Mouse (Mus musculus): Measurements from ENCODE around the gene Rnaseh2b. TPM values are rescaled to one million over a fixed set of nuclear protein-coding genes. Genes with fewer than 3 reads are reported as not detected.
A peak's percentile ranks its signal among the peaks of the same experiment; 100 is the strongest.

Gene Rnaseh2b
- polyA plus RNA-seq, 1 experiment from 2014 or later, result 58.1 TPM

DNA sequence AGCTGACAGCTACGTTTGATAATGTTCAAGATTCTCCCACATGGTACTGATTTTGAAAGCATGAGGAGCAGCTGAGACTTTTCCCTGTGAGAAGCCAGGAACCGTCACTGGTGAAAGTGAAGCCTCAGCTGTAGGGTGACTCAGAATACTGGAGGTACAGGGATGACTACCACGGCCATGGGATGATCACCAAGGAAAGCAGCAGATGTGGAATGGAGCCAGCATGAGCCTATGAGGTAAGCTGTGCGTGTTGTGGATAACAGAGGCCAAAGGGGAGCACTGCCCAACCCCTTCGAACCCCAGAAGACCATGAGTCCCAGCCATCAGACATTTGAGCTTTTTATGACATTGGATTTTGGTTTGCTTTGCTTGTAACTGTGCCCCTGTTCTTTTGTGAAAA, 36.3 kb upstream of the Rnaseh2b start:
- DNase-seq (ENCODE audit: low spot score) (no peak), ATAC-seq (replicated peaks; ENCODE audit: low FRiP score, low TSS enrichment, low read depth) (no peak)
- Histone ChIP-seq H3K4me1 (replicated peaks; ENCODE audit: control insufficient read depth, insufficient read depth, low read length) (no peaks in the 10 kb centered on the region), H3K9ac (ENCODE audit: low read length) (no peak overlapping the region), H3K27me3 (replicated peaks; ENCODE audit: control insufficient read depth, insufficient read depth, low read length) (no peaks in the 10 kb centered on the region), H3K27ac (ENCODE audit: low read depth) (no peak overlapping the region), H3K4me3 (ENCODE audit: low read depth, low read length) (no peak overlapping the region), H3K4me2 (ENCODE audit: low read length) (no peak overlapping the region), H3K9me3 (ENCODE audit: control insufficient read depth, low read length) (no peaks in the 10 kb centered on the region), H3K36me3 (ENCODE audit: control insufficient read depth, insufficient read depth, low read length) (no peaks in the 10 kb centered on the region)
- 86% methylated on average over 5 of the region's 5 CpGs for WGBS

DNA sequence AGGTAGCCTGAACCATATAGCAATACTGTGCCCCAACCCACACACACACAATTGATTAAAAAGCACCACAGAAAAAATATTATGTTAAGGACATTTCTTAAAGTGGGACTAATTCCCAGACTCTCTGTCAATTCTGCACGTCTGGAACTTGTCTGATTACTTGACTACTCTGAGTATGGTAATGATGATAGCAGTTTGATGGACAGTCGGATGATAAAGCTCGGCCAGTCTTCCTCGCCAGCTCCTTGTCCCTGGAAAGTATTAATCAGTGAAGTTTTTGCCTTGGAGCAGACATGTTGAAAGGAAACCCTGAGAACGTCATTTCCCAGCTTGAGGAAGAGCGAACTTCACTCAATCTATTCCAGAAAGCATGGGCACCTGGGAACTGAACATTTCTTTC, 34.3 kb upstream of the Rnaseh2b start:
- WGBS, result 61% methylated on average over 6 of the region's 6 CpGs
- no peak for ATAC-seq (replicated peaks; ENCODE audit: low FRiP score, low TSS enrichment, low read depth)
- H3K4me3 ChIP-seq (ENCODE audit: low read depth, low read length), result no peak overlapping the region
- H3K9me3 ChIP-seq (ENCODE audit: control insufficient read depth, low read length), result no peaks in the 10 kb centered on the region
- H3K27me3 ChIP-seq (replicated peaks; ENCODE audit: control insufficient read depth, insufficient read depth, low read length), result no peaks in the 10 kb centered on the region
- H3K4me2 ChIP-seq (ENCODE audit: low read length), result no peak overlapping the region
- H3K4me1 ChIP-seq (replicated peaks; ENCODE audit: control insufficient read depth, insufficient read depth, low read length), result no peaks in the 10 kb centered on the region
- H3K9ac ChIP-seq (ENCODE audit: low read length), result no peak overlapping the region
- no peak overlapping the region for H3K27ac ChIP-seq (ENCODE audit: low read depth)
- no peaks in the 10 kb centered on the region for H3K36me3 ChIP-seq (ENCODE audit: control insufficient read depth, insufficient read depth, low read length)
- no peak for DNase-seq (ENCODE audit: low spot score)

DNA sequence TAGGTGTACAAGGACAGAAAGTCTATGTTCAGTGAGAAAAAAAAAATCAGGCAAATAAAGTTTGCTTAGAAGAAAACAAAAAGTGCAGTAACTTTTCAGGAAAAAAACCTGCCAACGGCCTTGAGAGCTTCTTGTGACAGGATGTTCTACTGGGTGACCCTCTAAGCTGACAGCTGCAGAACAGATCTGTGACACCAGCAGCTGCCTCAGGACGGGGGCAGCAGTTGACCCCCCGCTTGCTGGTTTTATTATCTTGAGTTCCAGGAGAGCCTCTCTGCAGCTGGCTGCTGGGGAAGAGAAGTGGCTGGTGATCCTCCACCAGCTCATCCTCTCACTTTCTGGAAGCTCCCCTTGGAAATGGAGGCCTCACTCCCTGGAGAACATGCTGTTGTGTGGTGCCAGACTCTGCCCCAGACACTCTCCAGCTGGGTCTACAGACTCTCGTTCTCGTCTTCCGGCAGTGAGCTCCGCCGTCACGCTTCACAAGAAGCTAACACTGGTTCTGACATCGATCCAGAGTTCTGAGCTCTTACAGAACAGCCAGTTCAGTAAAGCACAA, 33.3 kb upstream of the Rnaseh2b start:
- H3K9me3 ChIP-seq (ENCODE audit: control insufficient read depth, low read length), result no peaks in the 10 kb centered on the region
- no peak overlapping the region for H3K9ac ChIP-seq (ENCODE audit: low read length)
- no peak overlapping the region for H3K27ac ChIP-seq (ENCODE audit: low read depth)
- H3K4me3 ChIP-seq (ENCODE audit: low read depth, low read length), result no peak overlapping the region
- no peak for ATAC-seq (replicated peaks; ENCODE audit: low FRiP score, low TSS enrichment, low read depth)
- no peaks in the 10 kb centered on the region for H3K4me1 ChIP-seq (replicated peaks; ENCODE audit: control insufficient read depth, insufficient read depth, low read length)
- no peak overlapping the region for H3K4me2 ChIP-seq (ENCODE audit: low read length)
- no peak for DNase-seq (ENCODE audit: low spot score)
- H3K27me3 ChIP-seq (replicated peaks; ENCODE audit: control insufficient read depth, insufficient read depth, low read length), result no peaks in the 10 kb centered on the region
- WGBS, result 53% methylated on average over 10 of the region's 10 CpGs
- no peaks in the 10 kb centered on the region for H3K36me3 ChIP-seq (ENCODE audit: control insufficient read depth, insufficient read depth, low read length)

DNA sequence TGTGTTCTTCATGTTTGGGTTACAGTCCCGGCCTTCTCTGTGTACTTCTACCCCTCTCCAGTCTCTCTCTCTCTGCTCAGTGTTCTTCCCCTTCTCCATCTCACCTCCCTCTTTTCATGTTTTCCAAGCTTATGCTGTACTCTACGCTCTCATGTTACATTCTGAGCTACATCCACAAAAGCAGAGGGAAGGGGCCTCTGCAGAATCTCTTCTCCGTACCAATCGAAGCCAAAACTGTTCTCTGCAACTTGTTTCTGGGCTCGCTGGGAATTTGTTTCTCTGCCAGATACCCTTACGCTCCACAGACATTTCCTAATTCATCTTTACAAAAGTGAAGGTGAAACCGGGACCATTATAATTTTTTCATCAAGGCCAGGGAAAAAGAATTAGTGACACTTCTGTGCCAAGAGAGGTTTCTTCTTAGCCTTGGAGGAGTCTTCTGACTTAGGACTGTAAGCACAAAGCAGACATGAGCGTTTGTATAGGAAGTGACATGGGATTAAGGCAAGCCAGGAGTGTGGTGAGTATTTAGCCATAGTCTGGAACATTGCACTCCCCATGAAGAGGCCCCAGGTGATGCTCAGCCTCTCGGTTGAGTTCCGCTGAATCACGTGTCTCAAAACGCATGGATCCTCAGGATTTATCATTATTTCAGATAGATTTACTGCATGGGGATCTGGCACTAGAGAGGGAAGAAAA, 21.5 kb upstream of the Rnaseh2b start:
- no peaks in the 10 kb centered on the region for H3K27me3 ChIP-seq (replicated peaks; ENCODE audit: control insufficient read depth, insufficient read depth, low read length)
- no peak overlapping the region for H3K4me2 ChIP-seq (ENCODE audit: low read length)
- no peak for DNase-seq (ENCODE audit: low spot score)
- WGBS, result 76% methylated on average over 12 of the region's 12 CpGs
- H3K27ac ChIP-seq (ENCODE audit: low read depth), result no peak overlapping the region
- no peak overlapping the region for H3K4me3 ChIP-seq (ENCODE audit: low read depth, low read length)
- no peaks in the 10 kb centered on the region for H3K36me3 ChIP-seq (ENCODE audit: control insufficient read depth, insufficient read depth, low read length)
- no peak overlapping the region for H3K9ac ChIP-seq (ENCODE audit: low read length)
- H3K9me3 ChIP-seq (ENCODE audit: control insufficient read depth, low read length), result no peaks in the 10 kb centered on the region
- no peak for ATAC-seq (replicated peaks; ENCODE audit: low FRiP score, low TSS enrichment, low read depth)
- H3K4me1 ChIP-seq (replicated peaks; ENCODE audit: control insufficient read depth, insufficient read depth, low read length), result no peaks in the 10 kb centered on the region

DNA sequence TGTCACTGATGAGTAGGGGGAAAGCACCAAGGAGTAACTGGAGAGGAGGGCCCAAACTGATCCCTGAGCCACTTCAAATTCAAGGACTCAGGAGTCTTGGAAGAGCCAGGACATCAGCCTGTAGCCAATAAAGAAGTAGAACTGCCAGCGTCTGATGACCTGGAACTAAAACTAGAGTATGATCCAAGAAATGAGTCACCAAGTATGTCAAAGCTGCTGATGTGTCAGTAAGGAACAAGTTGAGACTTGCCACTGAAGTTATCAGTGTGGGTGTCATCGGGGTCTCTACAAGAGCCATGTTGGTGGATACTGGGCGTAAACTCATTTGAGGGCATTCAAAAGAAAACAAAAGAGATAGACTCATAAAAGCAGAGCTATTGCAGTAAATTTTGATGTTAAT, 18.8 kb upstream of the Rnaseh2b start:
- no peak overlapping the region for H3K27ac ChIP-seq (ENCODE audit: low read depth)
- H3K9me3 ChIP-seq (ENCODE audit: control insufficient read depth, low read length), result no peaks in the 10 kb centered on the region
- no peaks in the 10 kb centered on the region for H3K4me1 ChIP-seq (replicated peaks; ENCODE audit: control insufficient read depth, insufficient read depth, low read length)
- 92% methylated on average over 3 of the region's 3 CpGs for WGBS
- ATAC-seq (replicated peaks; ENCODE audit: low FRiP score, low TSS enrichment, low read depth) (no peak), DNase-seq (ENCODE audit: low spot score) (no peak)
- H3K36me3 ChIP-seq (ENCODE audit: control insufficient read depth, insufficient read depth, low read length), result no peaks in the 10 kb centered on the region
- no peak overlapping the region for H3K4me2 ChIP-seq (ENCODE audit: low read length)
- no peak overlapping the region for H3K9ac ChIP-seq (ENCODE audit: low read length)
- no peaks in the 10 kb centered on the region for H3K27me3 ChIP-seq (replicated peaks; ENCODE audit: control insufficient read depth, insufficient read depth, low read length)
- H3K4me3 ChIP-seq (ENCODE audit: low read depth, low read length), result no peak overlapping the region

DNA sequence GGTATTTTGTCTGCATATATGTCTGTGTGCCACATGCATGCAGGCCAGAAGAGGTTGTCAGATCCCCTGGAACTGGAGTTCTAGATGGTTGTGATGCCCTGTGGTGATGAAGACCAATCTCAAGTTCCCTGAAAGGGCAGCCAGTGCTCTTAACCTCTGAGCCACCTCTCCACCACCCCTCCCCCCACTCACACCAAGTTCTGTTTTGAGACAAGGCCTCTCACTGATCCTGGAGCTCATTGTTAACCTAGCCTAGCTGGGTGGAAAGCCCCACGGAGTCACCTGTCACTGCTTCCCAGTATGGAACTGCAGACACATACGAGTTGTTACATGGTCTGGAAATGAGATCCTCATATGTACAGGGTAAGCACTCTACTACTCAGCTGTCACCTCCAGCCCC, 9.4 kb upstream of the Rnaseh2b start:
- Histone ChIP-seq H3K4me3 (ENCODE audit: low read depth, low read length) (no peak overlapping the region), H3K36me3 (ENCODE audit: control insufficient read depth, insufficient read depth, low read length) (no peaks in the 10 kb centered on the region), H3K9ac (ENCODE audit: low read length) (no peak overlapping the region), H3K4me2 (ENCODE audit: low read length) (no peak overlapping the region), H3K9me3 (ENCODE audit: control insufficient read depth, low read length) (no peaks in the 10 kb centered on the region), H3K27ac (ENCODE audit: low read depth) (no peak overlapping the region), H3K4me1 (replicated peaks; ENCODE audit: control insufficient read depth, insufficient read depth, low read length) (no peaks in the 10 kb centered on the region; the same call in 1 of the 2 replicates), H3K27me3 (replicated peaks; ENCODE audit: control insufficient read depth, insufficient read depth, low read length) (no peaks in the 10 kb centered on the region)
- DNase-seq (ENCODE audit: low spot score) (no peak), ATAC-seq (replicated peaks; ENCODE audit: low FRiP score, low TSS enrichment, low read depth) (no peak)
- WGBS, result 84% methylated on average over 2 of the region's 2 CpGs

DNA sequence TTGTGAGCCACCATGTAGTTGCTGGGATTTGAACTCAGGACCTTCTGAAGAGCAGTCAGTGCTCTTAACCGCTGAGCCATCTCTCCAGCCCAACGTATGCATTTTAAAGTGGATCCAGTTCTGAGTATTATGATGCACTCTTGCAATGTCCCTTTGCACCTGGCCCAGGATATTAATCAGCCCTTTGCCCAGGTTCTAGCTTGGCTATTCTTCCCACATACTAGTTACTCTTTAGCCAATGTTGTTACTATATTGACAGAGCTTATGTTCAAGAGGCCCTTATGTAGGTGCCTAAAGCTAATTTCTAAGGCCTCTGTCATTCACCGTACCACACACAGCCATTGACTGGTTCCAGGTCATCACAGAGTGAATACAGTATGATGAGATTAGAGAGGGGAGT, 3.7 kb upstream of the Rnaseh2b start:
- H3K9me3 ChIP-seq (ENCODE audit: control insufficient read depth, low read length), result no peaks in the 10 kb centered on the region
- ATAC-seq (replicated peaks; ENCODE audit: low FRiP score, low TSS enrichment, low read depth) (no peak), DNase-seq (ENCODE audit: low spot score) (no peak)
- H3K27me3 ChIP-seq (replicated peaks; ENCODE audit: control insufficient read depth, insufficient read depth, low read length), result no peaks in the 10 kb centered on the region
- H3K4me1 ChIP-seq (replicated peaks; ENCODE audit: control insufficient read depth, insufficient read depth, low read length), result peaks cover 8% of the 10 kb centered on the region
- H3K4me3 ChIP-seq (ENCODE audit: low read depth, low read length), result no peak overlapping the region
- no peak overlapping the region for H3K4me2 ChIP-seq (ENCODE audit: low read length)
- no peak overlapping the region for H3K27ac ChIP-seq (ENCODE audit: low read depth)
- WGBS, result 89% methylated on average over 3 of the region's 3 CpGs
- no peak overlapping the region for H3K9ac ChIP-seq (ENCODE audit: low read length)
- no peaks in the 10 kb centered on the region for H3K36me3 ChIP-seq (ENCODE audit: control insufficient read depth, insufficient read depth, low read length)

DNA sequence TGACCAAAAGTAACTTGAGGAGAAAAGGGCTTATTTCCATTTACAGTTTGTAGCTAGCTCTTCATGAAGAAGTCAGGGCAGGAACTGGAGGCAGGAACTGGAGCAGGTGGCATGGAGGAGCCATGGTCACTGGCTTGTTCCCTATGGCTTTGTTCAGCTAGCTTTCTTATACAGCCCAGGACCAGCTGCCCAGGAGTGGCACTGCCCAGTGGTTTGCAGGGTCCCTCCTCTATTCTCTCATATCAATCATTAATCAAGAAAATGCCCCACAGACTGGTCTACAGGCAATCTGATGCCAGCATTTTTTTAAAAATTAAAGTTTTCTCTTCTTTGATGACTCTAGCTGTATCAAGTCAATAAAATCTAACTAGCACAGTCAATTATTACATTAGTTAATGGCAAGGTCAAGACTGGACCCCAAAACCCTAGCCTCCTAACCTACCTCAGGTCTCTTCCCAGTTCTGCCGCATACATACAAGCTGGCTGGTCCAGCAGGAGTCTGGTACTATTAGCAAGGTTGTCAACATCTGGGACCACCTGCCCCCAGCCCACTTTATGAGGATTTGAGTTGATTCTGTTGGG, 892 bp upstream of the Rnaseh2b start:
- Histone ChIP-seq H3K27ac (ENCODE audit: low read depth) (no peak overlapping the region), H3K9ac (ENCODE audit: low read length) (no peak overlapping the region), H3K9me3 (ENCODE audit: control insufficient read depth, low read length) (no peaks in the 10 kb centered on the region), H3K4me1 (replicated peaks; ENCODE audit: control insufficient read depth, insufficient read depth, low read length) (peaks cover 8% of the 10 kb centered on the region), H3K4me2 (ENCODE audit: low read length) (no peak overlapping the region), H3K4me3 (ENCODE audit: low read depth, low read length) (no peak overlapping the region), H3K36me3 (ENCODE audit: control insufficient read depth, insufficient read depth, low read length) (no peaks in the 10 kb centered on the region), H3K27me3 (replicated peaks; ENCODE audit: control insufficient read depth, insufficient read depth, low read length) (no peaks in the 10 kb centered on the region)
- WGBS, result 98% methylated on average over 1 of the region's 1 CpGs
- no peak for ATAC-seq (replicated peaks; ENCODE audit: low FRiP score, low TSS enrichment, low read depth)
- no peak for DNase-seq (ENCODE audit: low spot score)

DNA sequence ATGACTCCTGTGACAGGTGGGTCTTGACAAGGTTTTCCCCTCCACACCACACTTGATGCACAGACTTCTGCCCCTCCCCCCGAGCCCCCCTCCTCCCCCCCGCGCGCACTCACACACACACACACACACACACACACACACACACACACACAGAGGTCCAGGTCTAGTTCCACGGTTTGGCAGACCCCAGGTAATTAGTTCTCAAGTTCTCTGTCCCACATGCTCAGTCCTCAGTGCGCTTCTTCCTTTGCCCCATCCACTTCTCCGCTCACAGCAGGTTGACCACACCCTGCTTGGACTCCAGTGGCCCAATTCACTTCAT, 262 bp upstream of the Rnaseh2b start:
- DNase-seq (ENCODE audit: low spot score) (no peak), ATAC-seq (replicated peaks; ENCODE audit: low FRiP score, low TSS enrichment, low read depth) (0 out of 2 replicates have a peak, but pooled peaks have one; percentile 40)
- 26% methylated on average over 7 of the region's 7 CpGs for WGBS
- Histone ChIP-seq H3K27me3 (replicated peaks; ENCODE audit: control insufficient read depth, insufficient read depth, low read length) (no peaks in the 10 kb centered on the region), H3K4me3 (ENCODE audit: low read depth, low read length) (peak overlapping the region; percentile 47), H3K9me3 (ENCODE audit: control insufficient read depth, low read length) (no peaks in the 10 kb centered on the region), H3K9ac (ENCODE audit: low read length) (no peak overlapping the region), H3K4me2 (ENCODE audit: low read length) (peak overlapping the region; percentile 100), H3K4me1 (replicated peaks; ENCODE audit: control insufficient read depth, insufficient read depth, low read length) (peaks cover 8% of the 10 kb centered on the region), H3K27ac (ENCODE audit: low read depth) (no peak overlapping the region), H3K36me3 (ENCODE audit: control insufficient read depth, insufficient read depth, low read length) (no peaks in the 10 kb centered on the region)

Measured in intestine, embryonic 14.5 days (tissue).